Mouse (Mus musculus) liver, adult 2 months (tissue): ENCODE measurements at regions not wholly inside any gene's neighbourhood (a gene's known extent, or its start where the extent isn't known, plus 50 kb on each side); places are given as distances from the start of the nearest gene placed in this dataset.

Source experiments
- DNase-seq: peaks from one replicate; pipeline ENCODE4 v3.0.0-alpha.2; 2011; ENCODE audit warnings: low read depth, low spot score; ENCODE audit errors: extremely low read depth
- H3K27ac ChIP-seq: fragments of 200-500 bp; replicated peaks from 2 replicates; pipeline ENCODE4 v1.5.1; 2012; ENCODE audit warnings: low read depth, mild to moderate bottlenecking, control low read depth, inconsistent platforms, low read length; ENCODE audit not compliant: insufficient read depth
- H3K27me3 ChIP-seq: fragments of 200-500 bp; 2 replicates; pipeline ENCODE4 v1.6.1; 2012; ENCODE audit warnings: mild to moderate bottlenecking, moderate library complexity, low read length, inconsistent platforms; ENCODE audit not compliant: control insufficient read depth, insufficient read depth
- H3K36me3 ChIP-seq: fragments of 200-500 bp; 2 replicates; pipeline ENCODE4 v1.6.1; 2012; ENCODE audit warnings: low read length, inconsistent platforms; ENCODE audit not compliant: control insufficient read depth, insufficient read depth
- H3K4me1 ChIP-seq: fragments of 200-500 bp; 2 replicates; pipeline ENCODE4 v1.6.1; 2011; ENCODE audit warnings: low read length; ENCODE audit not compliant: control insufficient read depth, insufficient read depth
- H3K4me3 ChIP-seq: fragments of 200-500 bp; 2 replicates; pipeline ENCODE4 v1.5.1; 2011; ENCODE audit warnings: low read depth, mild to moderate bottlenecking, control low read depth, low read length, moderate library complexity; ENCODE audit not compliant: insufficient read depth
- H3K79me2 ChIP-seq: fragments of 200-500 bp; 2 replicates; pipeline ENCODE4 v1.6.1; 2012; ENCODE audit warnings: inconsistent platforms, mild to moderate bottlenecking, low read length, moderate library complexity; ENCODE audit not compliant: control insufficient read depth, insufficient read depth
- H3K9ac ChIP-seq: fragments of 200-500 bp; 2 replicates; pipeline ENCODE4 v1.6.1; 2012; ENCODE audit warnings: low read depth, mild to moderate bottlenecking, control low read depth, inconsistent platforms, low read length
- CTCF ChIP-seq: fragments of 200-500 bp; IDR thresholded peaks from 2 replicates; pipeline ENCODE4 v1.5.1; 2011; ENCODE audit warnings: low read depth, low read length, control low read depth
- POLR2A ChIP-seq: fragments of 200-500 bp; IDR thresholded peaks from 2 replicates; pipeline ENCODE4 v1.6.1; 2011; ENCODE audit warnings: low read length, control low read depth; ENCODE audit not compliant: insufficient read depth; ENCODE audit errors: extremely low read depth
- WGBS: fragments of 180-500 bp; shearing (Covaris S2); methylation state at CpG from one replicate; pipeline ENCODE4 v1.1.7; 2018; 5-methylcytosine and 5-hydroxymethylcytosine counted together

DNA sequence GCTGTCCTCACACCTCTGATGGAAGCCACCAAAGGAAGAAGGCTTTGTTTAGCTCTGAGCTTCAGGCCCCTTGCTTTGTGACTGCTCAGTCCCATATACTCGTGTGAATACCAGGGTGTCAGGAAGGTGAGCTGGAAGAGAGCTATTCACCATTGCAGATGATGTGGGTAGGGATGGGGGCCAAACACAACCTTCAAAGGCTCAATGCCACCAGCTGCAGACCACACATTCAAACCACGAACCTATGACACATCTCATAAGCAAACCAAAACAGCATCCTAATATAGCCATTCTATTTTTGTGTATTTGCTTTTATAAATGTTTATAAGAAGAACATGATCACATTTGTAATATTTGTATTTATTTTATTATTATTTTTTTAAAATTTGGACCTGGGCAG is 183.3 kb upstream of the Irx5 start:
- no peak for TF ChIP-seq CTCF
- TF ChIP-seq POLR2A = no peak
- Histone ChIP-seq H3K4me1 (no peaks in the 10 kb centered on the region), H3K36me3 (no peaks in the 10 kb centered on the region), H3K27me3 (no peaks in the 10 kb centered on the region), H3K9ac (no peak overlapping the region), H3K4me3 (no peak overlapping the region), H3K27ac (no peak overlapping the region), H3K79me2 (no peaks in the 10 kb centered on the region)
- WGBS = 81% methylated on average over 2 of the region's 2 CpGs
- no peak for DNase-seq

- TF ChIP-seq POLR2A = no peak
- no peak for TF ChIP-seq CTCF
- H3K4me1 ChIP-seq = no peaks in the 10 kb centered on the region
- no peak overlapping the region for H3K9ac ChIP-seq
- no peaks in the 10 kb centered on the region for H3K27me3 ChIP-seq
- WGBS = 55% methylated on average over 2 of the region's 2 CpGs
- H3K79me2 ChIP-seq = no peaks in the 10 kb centered on the region
- H3K4me3 ChIP-seq = no peak overlapping the region
- no peak for DNase-seq
- no peaks in the 10 kb centered on the region for H3K36me3 ChIP-seq
- H3K27ac ChIP-seq = no peak overlapping the region
These were observed 185.8 kb upstream of the Irx5 start for GRCm38 (mm10) chr8:92171578-92171977.

- no peaks in the 10 kb centered on the region for H3K79me2 ChIP-seq
- no peak overlapping the region for H3K9ac ChIP-seq
- H3K4me1 ChIP-seq = no peaks in the 10 kb centered on the region
- DNase-seq = peak; percentile 32
- TF ChIP-seq POLR2A (no peak), CTCF (no peak)
- H3K27me3 ChIP-seq = no peaks in the 10 kb centered on the region
- no peaks in the 10 kb centered on the region for H3K36me3 ChIP-seq
- no peak overlapping the region for H3K4me3 ChIP-seq
- no peak overlapping the region for H3K27ac ChIP-seq
- WGBS = 30% methylated on average over 4 of the region's 4 CpGs
These were observed 190.1 kb upstream of the Irx5 start for GRCm38 (mm10) chr8:92167340-92167783.

GRCm38 (mm10) chr8:92165306-92165705 is 192.1 kb upstream of the Irx5 start:
- Histone ChIP-seq H3K4me1 (no peaks in the 10 kb centered on the region), H3K27me3 (no peaks in the 10 kb centered on the region), H3K4me3 (no peak overlapping the region), H3K9ac (no peak overlapping the region), H3K36me3 (no peaks in the 10 kb centered on the region), H3K27ac (no peak overlapping the region), H3K79me2 (no peaks in the 10 kb centered on the region)
- TF ChIP-seq POLR2A = no peak
- TF ChIP-seq CTCF = no peak
- WGBS = 74% methylated on average over 6 of the region's 6 CpGs
- DNase-seq = no peak

GRCm38 (mm10) chr8:92164496-92164895 is 192.9 kb upstream of the Irx5 start:
- no peak for DNase-seq
- TF ChIP-seq CTCF (no peak), POLR2A (no peak)
- Histone ChIP-seq H3K27ac (no peak overlapping the region), H3K9ac (no peak overlapping the region), H3K36me3 (no peaks in the 10 kb centered on the region), H3K4me3 (no peak overlapping the region), H3K4me1 (no peaks in the 10 kb centered on the region), H3K79me2 (no peaks in the 10 kb centered on the region), H3K27me3 (no peaks in the 10 kb centered on the region)
- WGBS = 91% methylated on average over 4 of the region's 4 CpGs

DNA sequence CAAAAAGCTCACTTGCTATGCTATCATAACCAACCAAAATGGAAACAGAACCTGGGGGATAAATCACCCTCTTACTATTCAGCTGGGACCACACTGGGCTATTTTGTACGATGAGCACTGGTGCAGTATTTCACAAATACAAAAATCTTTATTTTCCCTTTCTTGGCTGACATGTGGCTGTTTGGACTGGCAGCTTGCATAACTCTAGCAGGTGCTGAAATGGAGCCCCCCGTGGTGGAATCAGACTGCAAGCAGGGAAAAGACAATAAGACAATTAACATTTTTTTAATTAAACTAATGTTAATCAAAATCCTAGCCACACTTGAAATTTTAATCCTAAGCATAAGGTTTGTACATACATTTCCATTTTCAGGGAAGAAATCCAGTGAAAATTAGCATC is 196.4 kb upstream of the Irx5 start:
- no peak overlapping the region for H3K9ac ChIP-seq
- H3K36me3 ChIP-seq = no peaks in the 10 kb centered on the region
- no peak overlapping the region for H3K27ac ChIP-seq
- 60% methylated on average over 2 of the region's 2 CpGs for WGBS
- H3K27me3 ChIP-seq = no peaks in the 10 kb centered on the region
- H3K79me2 ChIP-seq = no peaks in the 10 kb centered on the region
- H3K4me3 ChIP-seq = no peak overlapping the region
- no peak for DNase-seq
- TF ChIP-seq POLR2A (no peak), CTCF (no peak)
- H3K4me1 ChIP-seq = no peaks in the 10 kb centered on the region
